Mouse (Mus musculus) testis, adult 2 months (tissue): ENCODE results near the gene Sfpq.

Source experiments
- CTCF ChIP-seq: fragments of 200-500 bp; IDR thresholded peaks from 2 replicates; pipeline ENCODE4 v1.5.1; 2012; ENCODE audit warnings: low read depth, mild to moderate bottlenecking, inconsistent platforms, low read length, moderate library complexity; ENCODE audit not compliant: control insufficient read depth, insufficient read depth, insufficient replicate concordance
- POLR2A ChIP-seq: fragments of 200-500 bp; IDR thresholded peaks from 2 replicates; pipeline ENCODE4 v1.6.1; 2012; ENCODE audit warnings: low read depth, mild to moderate bottlenecking, inconsistent platforms, low read length, moderate library complexity; ENCODE audit not compliant: control insufficient read depth

DNA sequence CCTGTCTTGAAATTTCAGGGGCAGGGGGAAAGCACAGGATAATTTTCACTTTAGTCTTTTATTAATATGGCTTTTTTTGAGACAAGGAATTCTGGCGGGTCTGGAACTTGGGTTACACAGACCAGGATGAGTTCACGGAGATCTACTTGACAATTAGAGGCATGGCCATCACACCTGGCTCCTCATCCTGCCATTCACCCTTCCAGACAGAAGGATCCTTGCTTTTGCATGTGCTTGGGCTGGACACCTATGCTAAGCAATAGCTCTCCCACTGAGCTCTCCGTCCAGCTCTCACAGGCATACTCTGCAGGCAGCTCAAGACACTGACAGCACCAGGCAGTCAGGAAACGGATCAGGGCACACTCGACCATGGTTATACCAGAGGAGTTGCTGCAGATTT, 31.9 kb downstream of the Sfpq start:
- TF ChIP-seq POLR2A (no peak), CTCF (no peak)
